Mouse (Mus musculus) lung, embryonic 14.5 days (tissue): ENCODE measurements around the gene Ephb1. TPM values are rescaled to one million over a fixed set of nuclear protein-coding genes. Genes with fewer than 3 reads are reported as not detected.

Source experiments
- ATAC-seq: fragments of 200-750 bp; cut with Nextera tagmentation; 2 replicates; pipeline ENCODE4 v1.8.0; 2017; ENCODE audit warnings: mild to moderate bottlenecking, moderate TSS enrichment, moderate library complexity; ENCODE audit not compliant: insufficient read depth
- DNase-seq: peaks from one replicate; pipeline ENCODE4 v3.0.0-alpha.2; 2015
- H3K27ac ChIP-seq: fragments of 300-500 bp; sonication (generic); 2 replicates; pipeline ENCODE4 v1.5.1; 2014; ENCODE audit warnings: low read depth, mild to moderate bottlenecking, moderate library complexity
- H3K27me3 ChIP-seq: fragments of 300-500 bp; sonication (generic); 2 replicates; pipeline ENCODE4 v1.6.1; 2014; ENCODE audit warnings: low read length, control low read depth; ENCODE audit not compliant: insufficient read depth
- H3K36me3 ChIP-seq: fragments of 300-500 bp; sonication (generic); 2 replicates; pipeline ENCODE4 v1.6.1; 2014; ENCODE audit warnings: control low read depth; ENCODE audit not compliant: insufficient read depth
- H3K4me1 ChIP-seq: fragments of 300-500 bp; sonication (generic); 2 replicates; pipeline ENCODE4 v1.6.1; 2014; ENCODE audit warnings: antibody characterized with exemption, control low read depth; ENCODE audit not compliant: insufficient read depth
- H3K4me2 ChIP-seq: fragments of 300-500 bp; sonication (generic); 2 replicates; pipeline ENCODE4 v1.6.1; 2014; ENCODE audit warnings: mild to moderate bottlenecking
- H3K4me3 ChIP-seq: fragments of 300-500 bp; sonication (generic); 2 replicates; pipeline ENCODE4 v1.5.1; 2014; ENCODE audit warnings: low read depth, low read length
- H3K9ac ChIP-seq: fragments of 300-500 bp; sonication (generic); 2 replicates; pipeline ENCODE4 v1.6.1; 2014
- H3K9me3 ChIP-seq: fragments of 300-500 bp; sonication (generic); 2 replicates; pipeline ENCODE4 v1.6.1; 2016; ENCODE audit warnings: low read depth, low read length, control low read depth
- CTCF ChIP-seq: IDR thresholded peaks from 2 replicates; pipeline ENCODE4 v1.5.1; 2016; ENCODE audit warnings: antibody characterized with exemption, low read depth
- WGBS: fragments of 180-500 bp; shearing (Covaris S2); extraction: QIAGEN DNeasy Blood & Tissue Kit; methylation state at CpG from one replicate; pipeline ENCODE4 v1.1.7; 2014; 5-methylcytosine and 5-hydroxymethylcytosine counted together
- polyA plus RNA-seq: library from polyadenylated mRNA; unstranded; fragments of >200 nt; fragmentation: Nextera tagmentation; extraction: Ambion mirVana; gene quantifications from 2 replicates; pipeline ENCODE4 v1.2.1, GENCODE M21; 2014

Ephb1 gene
- polyA plus RNA-seq, 1 experiment from 2014 or later, result 1.6 TPM

GRCm38 (mm10) chr9:102297176-102297575, 57.3 kb downstream of the Ephb1 start:
- DNase-seq (no peak), ATAC-seq (no peak)
- no peaks in the 10 kb centered on the region for H3K4me1 ChIP-seq
- no peak for TF ChIP-seq CTCF
- no peak overlapping the region for H3K27ac ChIP-seq
- no peak overlapping the region for H3K4me3 ChIP-seq
- H3K4me2 ChIP-seq, result no peak overlapping the region
- no peaks in the 10 kb centered on the region for H3K9me3 ChIP-seq
- no peak overlapping the region for H3K9ac ChIP-seq
- no peaks in the 10 kb centered on the region for H3K36me3 ChIP-seq
- H3K27me3 ChIP-seq, result no peaks in the 10 kb centered on the region
- WGBS, result 60% methylated on average over 3 of the region's 3 CpGs

GRCm38 (mm10) chr9:102293605-102294004, 60.9 kb downstream of the Ephb1 start:
- ATAC-seq, result no peak
- Histone ChIP-seq H3K36me3 (no peaks in the 10 kb centered on the region), H3K9ac (no peak overlapping the region), H3K9me3 (no peaks in the 10 kb centered on the region), H3K4me3 (no peak overlapping the region), H3K27me3 (no peaks in the 10 kb centered on the region), H3K4me2 (no peak overlapping the region), H3K27ac (no peak overlapping the region), H3K4me1 (no peaks in the 10 kb centered on the region)
- DNase-seq, result no peak
- TF ChIP-seq CTCF, result no peak
- 51% methylated on average over 3 of the region's 3 CpGs for WGBS

GRCm38 (mm10) chr9:102291230-102291629, 63.3 kb downstream of the Ephb1 start:
- Histone ChIP-seq H3K4me1 (no peaks in the 10 kb centered on the region), H3K4me2 (no peak overlapping the region), H3K36me3 (no peaks in the 10 kb centered on the region), H3K27ac (no peak overlapping the region), H3K4me3 (no peak overlapping the region), H3K9me3 (no peaks in the 10 kb centered on the region), H3K9ac (no peak overlapping the region), H3K27me3 (no peaks in the 10 kb centered on the region)
- no peak for ATAC-seq
- TF ChIP-seq CTCF, result no peak
- DNase-seq, result no peak
- WGBS, result 61% methylated on average over 3 of the region's 3 CpGs

- Histone ChIP-seq H3K4me2 (no peak overlapping the region), H3K27me3 (no peaks in the 10 kb centered on the region), H3K4me1 (no peaks in the 10 kb centered on the region), H3K9ac (no peak overlapping the region), H3K27ac (no peak overlapping the region), H3K4me3 (no peak overlapping the region), H3K9me3 (no peaks in the 10 kb centered on the region), H3K36me3 (no peaks in the 10 kb centered on the region)
- TF ChIP-seq CTCF, result no peak
- ATAC-seq (no peak), DNase-seq (no peak)
- WGBS, result 90% methylated on average over 3 of the region's 3 CpGs
Observed at GRCm38 (mm10) chr9:102288356-102288755, 66.1 kb downstream of the Ephb1 start.

- 71% methylated on average over 3 of the region's 3 CpGs for WGBS
- TF ChIP-seq CTCF, result no peak
- H3K4me3 ChIP-seq, result no peak overlapping the region
Observed at GRCm38 (mm10) chr9:102275931-102276330, 78.6 kb downstream of the Ephb1 start.

GRCm38 (mm10) chr9:102274016-102274415, 80.5 kb downstream of the Ephb1 start:
- no peak for TF ChIP-seq CTCF
- Histone ChIP-seq H3K27ac (no peak overlapping the region), H3K9me3 (no peaks in the 10 kb centered on the region), H3K36me3 (no peaks in the 10 kb centered on the region), H3K4me2 (no peak overlapping the region), H3K9ac (no peak overlapping the region), H3K27me3 (no peaks in the 10 kb centered on the region), H3K4me1 (no peaks in the 10 kb centered on the region), H3K4me3 (no peak overlapping the region)
- WGBS, result 58% methylated on average over 8 of the region's 8 CpGs
- ATAC-seq (no peak), DNase-seq (no peak)

More at GRCm38 (mm10) chr9:102275931-102276330, 78.6 kb downstream of the Ephb1 start:
- Histone ChIP-seq H3K27me3 (no peaks in the 10 kb centered on the region), H3K27ac (no peak overlapping the region), H3K36me3 (no peaks in the 10 kb centered on the region), H3K9me3 (no peaks in the 10 kb centered on the region), H3K4me1 (no peaks in the 10 kb centered on the region), H3K9ac (no peak overlapping the region), H3K4me2 (no peak overlapping the region)
- ATAC-seq (no peak), DNase-seq (no peak)

- ATAC-seq, result no peak
Observed at GRCm38 (mm10) chr9:102273469-102273808, 81.1 kb downstream of the Ephb1 start.

More at GRCm38 (mm10) chr9:102273469-102273808, 81.1 kb downstream of the Ephb1 start:
- DNase-seq, result no peak
- WGBS, result 65% methylated on average over 6 of the region's 6 CpGs
- Histone ChIP-seq H3K4me1 (no peaks in the 10 kb centered on the region), H3K9me3 (no peaks in the 10 kb centered on the region), H3K4me3 (no peak overlapping the region), H3K9ac (no peak overlapping the region), H3K4me2 (no peak overlapping the region), H3K27me3 (no peaks in the 10 kb centered on the region), H3K27ac (no peak overlapping the region), H3K36me3 (no peaks in the 10 kb centered on the region)
- no peak for TF ChIP-seq CTCF
